Mouse (Mus musculus) mature B cell (primary cell): ENCODE measurements around the gene Acer2.
"Not testable (repeated sequence)": the region's sequence is repeated elsewhere in the genome, so short reads cannot be mapped to it uniquely, and the experiment has no call there.

Experiments used
- in situ Hi-C: fragments of 300-500 bp; cut with MboI; formaldehyde crosslinking; loops from 2 replicates; pipeline ENCODE4 v1.14.3; 2019

The Acer2 gene

DNA sequence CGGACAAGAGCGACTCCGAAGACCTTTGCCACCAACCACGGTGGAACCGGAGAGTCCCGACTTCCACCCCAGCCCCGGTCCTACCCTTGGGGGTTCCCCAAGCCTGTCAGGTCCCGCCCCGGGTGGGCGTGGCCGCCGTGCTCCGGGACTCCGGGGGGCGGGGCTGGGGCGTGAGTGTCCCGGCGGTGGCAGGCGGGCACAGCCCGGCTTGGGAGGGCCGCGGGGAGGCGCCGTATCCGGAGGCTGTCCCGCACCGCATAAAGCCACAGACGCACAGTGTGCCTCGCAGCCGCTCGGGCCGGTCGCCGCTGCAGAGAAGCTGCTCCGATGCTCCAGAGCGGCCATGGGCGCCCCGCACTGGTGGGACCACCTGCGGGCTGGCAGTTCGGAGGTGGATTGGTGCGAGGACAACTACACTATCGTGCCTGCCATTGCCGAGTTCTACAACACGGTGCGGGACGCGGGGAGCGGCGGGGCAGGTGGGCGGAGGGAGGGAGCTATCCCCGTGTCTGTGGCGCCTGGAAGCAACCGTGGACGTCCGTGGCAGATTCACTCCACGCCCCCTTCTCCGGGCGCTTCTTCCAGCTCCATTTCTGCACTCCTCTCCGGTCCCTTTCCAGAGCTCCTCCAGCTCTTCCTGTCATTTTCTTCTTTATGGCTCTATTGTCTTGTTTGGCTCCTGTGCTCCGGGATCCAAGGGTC lies at the start of gene Acer2:
TSS of gene Acer2 (plus strand) at position 251 of the 702 bp plus-strand sequence.
- in situ Hi-C loops: no loop called here

DNA sequence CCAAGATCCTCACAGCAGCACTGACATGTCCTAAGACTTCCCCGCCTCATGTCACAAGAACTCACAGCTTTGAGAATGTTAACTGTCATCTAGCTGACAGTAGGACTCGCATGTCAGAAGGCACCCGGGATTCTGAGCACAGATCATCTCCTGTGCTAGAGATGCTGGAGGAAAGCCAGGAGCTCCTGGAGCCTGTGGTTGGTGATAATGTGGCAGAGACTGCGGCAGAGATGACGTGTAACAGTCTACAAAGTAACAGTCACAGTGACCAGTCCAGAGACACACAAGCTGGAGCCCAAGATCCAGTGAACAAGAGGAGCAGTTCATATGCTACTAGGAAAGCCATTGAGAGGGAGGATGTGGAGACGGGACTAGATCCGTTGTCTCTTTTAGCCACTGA lies 49.1 kb upstream of the Acer2 start:
- in situ Hi-C loops: no loop called here

GRCm38 (mm10) chr4:86831896-86832295 lies 42.3 kb upstream of the Acer2 start:
- in situ Hi-C loops: no loop called here

DNA sequence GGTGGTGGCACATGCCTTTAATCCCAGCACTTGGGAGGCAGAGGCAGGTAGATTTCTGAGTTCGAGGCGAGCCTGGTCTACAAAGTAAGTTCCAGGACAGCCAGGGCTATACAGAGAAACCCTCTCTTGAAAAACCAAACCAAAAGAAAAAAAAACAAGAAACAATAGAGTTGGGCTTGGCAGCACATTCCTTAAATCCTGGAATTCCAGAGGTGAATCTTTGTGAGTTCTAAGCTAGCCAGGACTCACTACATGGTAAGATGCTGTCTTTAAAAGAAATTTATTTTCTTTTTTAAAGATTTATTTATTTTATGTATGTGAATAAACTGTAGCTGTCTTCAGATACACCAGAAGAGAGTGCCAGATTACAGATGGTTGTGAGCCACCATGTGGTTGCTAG lies 33.1 kb upstream of the Acer2 start:
- in situ Hi-C loops: not testable (repeated sequence)

DNA sequence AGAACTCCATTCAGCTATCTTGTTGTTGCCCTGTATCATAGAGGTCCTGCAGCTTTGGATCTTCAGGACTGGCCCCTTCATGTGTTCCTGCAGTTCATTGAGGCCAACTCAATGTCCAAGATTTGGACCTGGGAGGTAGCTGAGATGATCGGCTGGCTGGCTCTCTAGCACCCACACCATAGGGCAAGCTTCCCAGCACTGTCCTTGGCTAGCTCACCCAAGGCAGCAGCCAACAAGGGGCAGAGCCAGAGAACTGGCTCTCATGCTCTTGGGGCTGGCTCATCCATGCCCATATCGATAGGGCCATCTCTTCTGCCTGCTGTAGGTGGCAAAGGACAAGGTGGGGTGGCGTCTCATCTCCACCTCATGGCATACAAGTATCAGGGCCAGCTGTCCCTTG lies 28.8 kb upstream of the Acer2 start:
- in situ Hi-C loops: no loop called here

DNA sequence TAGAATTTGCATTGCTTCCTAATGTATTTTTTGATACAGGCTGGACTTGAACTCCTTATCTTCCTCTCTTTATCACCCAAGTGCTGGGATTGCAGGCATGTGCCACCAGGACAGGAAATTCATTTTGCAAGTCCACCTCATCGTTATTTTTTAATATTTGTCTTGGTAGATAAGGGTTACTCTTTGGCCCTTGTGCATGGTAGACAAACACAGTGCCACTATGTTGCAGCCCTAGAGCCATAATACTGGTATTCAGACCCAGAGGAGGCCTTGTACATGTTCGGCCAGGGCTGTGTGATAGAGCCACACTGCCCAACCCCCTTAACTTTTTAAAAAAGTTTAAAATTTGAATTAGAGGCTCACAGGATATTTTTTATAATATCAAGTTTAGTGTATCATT lies 26.9 kb upstream of the Acer2 start:
- in situ Hi-C loops: no loop called here

DNA sequence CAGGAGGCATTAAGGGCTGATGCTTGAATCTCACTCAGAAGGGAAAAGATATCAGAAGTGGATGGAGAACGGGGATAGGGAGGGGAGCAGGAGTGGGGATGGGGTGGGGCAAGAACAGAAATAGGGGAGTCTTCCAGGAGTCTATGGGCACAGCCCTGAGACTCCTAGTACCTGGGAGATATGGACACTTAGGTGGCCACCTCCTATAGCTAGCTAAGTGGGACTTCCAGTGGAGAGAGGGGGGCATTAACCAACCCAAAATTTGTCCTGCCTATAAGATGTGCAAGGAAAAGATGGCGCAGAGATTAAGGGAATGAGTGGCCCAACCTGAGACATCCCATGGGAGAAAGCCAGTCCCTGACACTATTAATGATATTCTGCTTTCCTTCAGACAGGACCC lies 22.9 kb upstream of the Acer2 start:
- in situ Hi-C loops: no loop called here

GRCm38 (mm10) chr4:86852018-86852417 lies 22.2 kb upstream of the Acer2 start:
- in situ Hi-C loops: no loop called here

DNA sequence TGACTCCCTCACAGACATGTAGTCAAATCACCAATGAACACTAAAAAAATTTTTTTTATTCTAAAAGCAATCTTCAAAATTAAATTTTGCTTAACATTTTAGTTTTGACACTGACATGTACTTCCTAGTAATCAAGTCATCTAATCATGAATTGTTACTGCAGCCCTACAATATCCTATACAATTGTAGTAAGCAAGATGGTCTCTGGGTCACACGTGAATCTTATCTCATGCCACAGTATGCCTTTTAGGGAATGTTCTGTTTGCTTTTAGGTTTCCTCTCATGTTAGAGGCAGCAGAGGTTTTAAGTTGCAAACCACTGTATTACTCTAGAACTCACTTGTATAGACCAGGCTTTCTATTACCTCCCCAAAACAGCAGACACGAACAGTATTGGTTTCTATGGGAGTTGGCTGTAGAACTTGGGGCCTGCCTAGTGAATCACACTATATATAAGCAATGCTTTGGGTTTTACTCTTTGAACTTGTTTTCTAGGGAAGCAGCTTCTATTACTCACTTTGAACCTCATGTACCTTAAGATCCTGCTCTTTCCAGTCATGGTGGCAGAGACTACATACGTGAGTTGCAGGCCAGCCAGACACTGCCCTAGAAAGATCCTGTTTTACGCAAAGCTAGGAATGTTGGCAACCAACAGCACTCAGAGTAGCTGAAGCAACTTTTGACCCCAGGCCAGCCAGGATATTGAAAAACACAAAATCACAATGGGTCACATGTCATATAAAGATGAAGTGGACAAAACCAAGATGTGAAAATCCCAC lies 21.2 kb upstream of the Acer2 start:
- in situ Hi-C loops: no loop called here

- in situ Hi-C loops: no loop called here
These were observed 17.7 kb upstream of the Acer2 start for GRCm38 (mm10) chr4:86856304-86857112.

GRCm38 (mm10) chr4:86857113-86858069 lies 16.8 kb upstream of the Acer2 start, which contains the start of gene Rps6:
Gene Rps6 (minus strand): TSS chr4:86857412.
- in situ Hi-C loops: no loop called here

DNA sequence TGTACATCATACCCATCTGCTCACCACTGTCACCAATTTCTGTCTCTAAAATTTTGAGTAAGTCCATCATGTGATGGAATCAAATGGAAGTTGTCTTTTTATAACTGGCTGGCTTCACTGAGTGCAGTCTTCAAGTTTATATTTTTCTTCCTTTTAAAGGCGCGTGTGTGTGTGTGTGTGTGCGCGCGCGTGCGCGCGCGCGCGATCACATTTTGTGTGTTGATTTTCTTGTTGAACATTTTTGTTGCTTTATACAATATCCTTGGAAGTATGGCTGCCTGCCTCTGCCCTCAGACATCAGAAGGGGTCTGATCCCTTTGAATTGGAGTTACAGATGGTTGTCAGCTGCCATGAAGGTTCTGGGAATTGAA lies 16.1 kb upstream of the Acer2 start:
- in situ Hi-C loops: no loop called here

- in situ Hi-C loops: no loop called here
These were observed 10.1 kb upstream of the Acer2 start for GRCm38 (mm10) chr4:86864087-86864486.

DNA sequence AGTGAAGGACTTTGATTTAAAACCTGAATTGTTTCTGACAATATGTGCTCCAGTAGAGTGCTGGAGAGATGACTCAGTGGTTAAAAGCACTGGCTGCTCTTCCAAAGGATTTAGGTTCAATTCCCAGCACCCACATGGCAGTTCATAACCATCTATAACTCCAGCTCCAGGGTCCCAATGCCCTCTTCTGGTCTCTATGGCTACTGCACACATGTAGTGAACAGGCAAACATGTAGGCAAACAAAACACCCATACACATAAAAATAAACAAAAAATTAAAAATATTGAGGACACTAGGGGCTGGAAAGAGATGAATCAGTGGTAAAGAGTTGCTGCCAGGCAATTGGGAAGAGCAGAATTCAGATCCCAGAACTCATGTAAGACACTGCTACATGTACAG lies 2.2 kb upstream of the Acer2 start:
- in situ Hi-C loops: no loop called here

GRCm38 (mm10) chr4:86873072-86873471 lies 1.1 kb upstream of the Acer2 start:
- in situ Hi-C loops: no loop called here

DNA sequence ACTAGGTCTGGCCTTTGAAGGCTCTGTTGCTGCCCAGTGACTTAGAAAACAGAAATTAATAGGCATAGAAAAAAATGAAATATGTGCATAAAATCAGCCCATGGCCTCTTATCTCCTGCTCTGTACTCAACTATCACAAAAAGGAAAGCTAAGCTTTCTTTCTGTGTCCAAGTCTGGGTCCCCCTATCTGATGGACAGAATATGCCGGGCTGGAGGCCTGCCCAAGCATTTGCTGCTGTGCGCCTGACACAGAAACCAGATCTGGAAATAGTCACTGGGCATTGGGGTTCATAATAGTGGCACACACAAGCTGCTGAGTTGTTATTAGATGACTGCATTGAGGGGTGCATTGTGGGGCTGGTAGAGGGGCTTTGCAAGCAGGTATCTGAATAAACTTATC lies 5.3 kb downstream of the Acer2 start:
- in situ Hi-C loops: no loop called here

DNA sequence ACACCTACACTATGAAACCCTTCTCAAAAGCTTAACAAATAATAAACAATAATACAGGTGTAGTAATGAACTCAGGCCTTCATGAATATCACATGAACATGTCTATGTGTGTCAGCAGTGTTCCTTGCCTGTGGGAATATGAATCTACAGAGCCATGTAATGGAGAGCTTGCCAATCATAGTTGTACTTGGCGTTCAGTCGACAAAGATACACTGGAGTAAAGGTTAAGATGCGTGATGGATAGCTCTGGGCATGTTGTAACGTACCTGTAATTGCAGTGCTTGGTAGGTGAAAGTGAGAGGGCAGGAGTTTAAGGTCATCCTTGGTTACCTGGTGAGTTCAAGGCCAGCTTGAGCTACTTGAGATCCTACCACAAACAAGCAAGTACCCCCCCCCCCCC lies 7.0 kb downstream of the Acer2 start:
- in situ Hi-C loops: no loop called here

DNA sequence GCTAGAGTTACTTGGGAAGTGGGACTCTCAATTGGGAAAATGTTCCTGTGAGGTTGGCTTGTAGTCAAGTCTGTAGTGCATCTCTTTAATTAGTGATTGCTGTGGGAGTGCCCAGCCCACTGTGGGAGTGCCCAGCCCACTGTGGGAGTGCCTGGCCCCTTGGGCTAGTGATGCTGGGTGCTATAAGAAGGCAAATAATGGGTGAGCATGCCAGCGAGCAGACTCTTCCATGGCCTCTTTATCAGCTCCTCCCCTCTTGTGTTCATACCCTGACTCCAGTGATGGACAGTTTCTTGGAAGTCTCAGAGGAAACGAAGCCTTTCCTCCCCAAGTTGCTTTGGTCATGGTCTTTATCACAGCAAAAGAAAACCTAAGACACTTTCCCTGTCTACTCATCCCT lies 8.2 kb downstream of the Acer2 start:
- in situ Hi-C loops: no loop called here

GRCm38 (mm10) chr4:86884945-86885344 lies 10.7 kb downstream of the Acer2 start:
- in situ Hi-C loops: no loop called here

- in situ Hi-C loops: no loop called here
These were observed 11.6 kb downstream of the Acer2 start for GRCm38 (mm10) chr4:86885790-86886159.

GRCm38 (mm10) chr4:86886160-86886878 lies 12.1 kb downstream of the Acer2 start:
- in situ Hi-C loops: no loop called here
